8 mouse cellular contexts compared by ENCODE assay signal in genomic region chr12:112724077-112724805, GRCm38 (mm10). TPM values are rescaled to one million over a fixed set of nuclear protein-coding genes. Genes with fewer than 3 reads are reported as not detected.
DNase-seq lines count a peak whose midpoint lies in the region; ATAC-seq lines count a peak whose summit lies in the region.

No protein-coding gene starts in this region.

- WGBS in hindbrain, embryonic 10.5 days: 78% methylated on average over 11 of the region's 11 CpGs
- WGBS in hindbrain, embryonic 12.5 days: 80% methylated on average over 11 of the region's 11 CpGs
- 76% methylated on average over 11 of the region's 11 CpGs for WGBS in embryonic facial prominence, embryonic 11.5 days
- 78% methylated on average over 11 of the region's 11 CpGs for WGBS in hindbrain, embryonic 14.5 days
- 77% methylated on average over 11 of the region's 11 CpGs for WGBS in midbrain, embryonic 14.5 days

- DNase-seq in hindbrain, embryonic 10.5 days (ENCODE audit: low spot score): peak; percentile 81
- peak; percentile 65 for DNase-seq in adrenal gland, postnatal 25 days
- DNase-seq in embryonic facial prominence, embryonic 11.5 days (ENCODE audit: low spot score): peak; percentile 82
- DNase-seq in hindbrain, embryonic 14.5 days (ENCODE audit: low spot score): peak; percentile 76
- peak; percentile 74 to 83 for DNase-seq in left cerebral cortex, postnatal 14 days (ENCODE audit: low spot score in 2 of 2)
- DNase-seq in midbrain, embryonic 14.5 days: peak; percentile 83
- peak; percentile 29 to 66 for DNase-seq in spleen, postnatal 14 days (ENCODE audit: low spot score in 2 of 2)

- H3K4me2 ChIP-seq in hindbrain, embryonic 12.5 days (replicated peaks): no peak overlapping the region
- no peak overlapping the region for H3K4me2 ChIP-seq in embryonic facial prominence, embryonic 11.5 days (ENCODE audit: low read depth, low read length)
- H3K4me2 ChIP-seq in hindbrain, embryonic 14.5 days (replicated peaks): peak overlapping the region; percentile 84; the same call in 1 of the 2 replicates
- H3K4me2 ChIP-seq in midbrain, embryonic 14.5 days (ENCODE audit: low read length): 0 out of 2 replicates have a peak overlapping the region, but pooled peaks have one; percentile 90

- no peak overlapping the region for H3K27ac ChIP-seq in hindbrain, embryonic 10.5 days
- no peak overlapping the region for H3K27ac ChIP-seq in hindbrain, embryonic 12.5 days
- no peak overlapping the region for H3K27ac ChIP-seq in embryonic facial prominence, embryonic 11.5 days (replicated peaks; ENCODE audit: low read depth, low read length)
- H3K27ac ChIP-seq in hindbrain, embryonic 14.5 days: no peak overlapping the region
- H3K27ac ChIP-seq in midbrain, embryonic 14.5 days (replicated peaks; ENCODE audit: low read depth, low read length): no peak overlapping the region

- no peak overlapping the region for H3K4me3 ChIP-seq in hindbrain, embryonic 10.5 days
- no peak overlapping the region for H3K4me3 ChIP-seq in hindbrain, embryonic 12.5 days
- H3K4me3 ChIP-seq in embryonic facial prominence, embryonic 11.5 days (ENCODE audit: low read depth, low read length): no peak overlapping the region
- H3K4me3 ChIP-seq in hindbrain, embryonic 14.5 days (replicated peaks; ENCODE audit: low read length): no peak overlapping the region
- no peak overlapping the region for H3K4me3 ChIP-seq in midbrain, embryonic 14.5 days (replicated peaks; ENCODE audit: low read depth, low read length)

- peaks cover 49% of the 10 kb centered on the region for H3K27me3 ChIP-seq in hindbrain, embryonic 10.5 days (ENCODE audit: insufficient read depth, poor library complexity, severe bottlenecking)
- H3K27me3 ChIP-seq in hindbrain, embryonic 12.5 days: peaks cover 40% of the 10 kb centered on the region
- peaks cover 15% of the 10 kb centered on the region for H3K27me3 ChIP-seq in embryonic facial prominence, embryonic 11.5 days (ENCODE audit: control insufficient read depth, insufficient read depth, low read length)
- peaks cover 11% of the 10 kb centered on the region for H3K27me3 ChIP-seq in hindbrain, embryonic 14.5 days (ENCODE audit: control insufficient read depth, insufficient read depth, low read length)
- peaks cover 10% of the 10 kb centered on the region; the same call in 1 of the 2 replicates for H3K27me3 ChIP-seq in midbrain, embryonic 14.5 days (ENCODE audit: control insufficient read depth, insufficient read depth, low read length)

- no peak for ATAC-seq in hindbrain, embryonic 12.5 days (ENCODE audit: low FRiP score)
- 0 out of 2 replicates have a peak, but pooled peaks have one; percentile 4 for ATAC-seq in embryonic facial prominence, embryonic 11.5 days (replicated peaks; ENCODE audit: insufficient number of reproducible peaks, low FRiP score, low TSS enrichment, low read depth)
- no peak for ATAC-seq in hindbrain, embryonic 14.5 days (ENCODE audit: low FRiP score)
- ATAC-seq in midbrain, embryonic 14.5 days (ENCODE audit: low FRiP score, low TSS enrichment): 0 out of 2 replicates have a peak, but pooled peaks have one; percentile 12

- H3K9me3 ChIP-seq in hindbrain, embryonic 10.5 days: no peaks in the 10 kb centered on the region
- no peaks in the 10 kb centered on the region for H3K9me3 ChIP-seq in hindbrain, embryonic 12.5 days (replicated peaks)
- no peaks in the 10 kb centered on the region for H3K9me3 ChIP-seq in embryonic facial prominence, embryonic 11.5 days (replicated peaks; ENCODE audit: control insufficient read depth, low read length)
- no peaks in the 10 kb centered on the region for H3K9me3 ChIP-seq in hindbrain, embryonic 14.5 days (ENCODE audit: control insufficient read depth, low read length)
- no peaks in the 10 kb centered on the region for H3K9me3 ChIP-seq in midbrain, embryonic 14.5 days (ENCODE audit: control insufficient read depth, low read length)

- no peak overlapping the region for H3K9ac ChIP-seq in hindbrain, embryonic 12.5 days
- H3K9ac ChIP-seq in embryonic facial prominence, embryonic 11.5 days (replicated peaks; ENCODE audit: low read length): no peak overlapping the region
- H3K9ac ChIP-seq in hindbrain, embryonic 14.5 days: no peak overlapping the region
- no peak overlapping the region for H3K9ac ChIP-seq in midbrain, embryonic 14.5 days (replicated peaks; ENCODE audit: low read length)

- intact Hi-C loops in left cerebral cortex, postnatal 14 days (cut with DNase I): no loop called here

- peaks cover 29% of the 10 kb centered on the region for H3K4me1 ChIP-seq in hindbrain, embryonic 10.5 days (replicated peaks)
- peaks cover 26% of the 10 kb centered on the region for H3K4me1 ChIP-seq in hindbrain, embryonic 12.5 days
- peaks cover 4% of the 10 kb centered on the region; the same call in 1 of the 2 replicates for H3K4me1 ChIP-seq in embryonic facial prominence, embryonic 11.5 days (ENCODE audit: control insufficient read depth, insufficient read depth, low read length)
- H3K4me1 ChIP-seq in hindbrain, embryonic 14.5 days (replicated peaks; ENCODE audit: control insufficient read depth, insufficient read depth, low read length): peaks cover 38% of the 10 kb centered on the region
- peaks cover 29% of the 10 kb centered on the region for H3K4me1 ChIP-seq in midbrain, embryonic 14.5 days (ENCODE audit: control insufficient read depth, insufficient read depth, low read length)

- H3K36me3 ChIP-seq in hindbrain, embryonic 10.5 days: 0 out of 2 replicates have a peak, but pooled peaks cover 4% of the 10 kb centered on the region
- 0 out of 2 replicates have a peak, but pooled peaks cover 4% of the 10 kb centered on the region for H3K36me3 ChIP-seq in hindbrain, embryonic 12.5 days
- H3K36me3 ChIP-seq in embryonic facial prominence, embryonic 11.5 days (replicated peaks; ENCODE audit: control insufficient read depth, insufficient read depth, low read depth, low read length): no peaks in the 10 kb centered on the region
- H3K36me3 ChIP-seq in hindbrain, embryonic 14.5 days (replicated peaks; ENCODE audit: control insufficient read depth, insufficient read depth): peaks cover 23% of the 10 kb centered on the region
- peaks cover 11% of the 10 kb centered on the region; the same call in 1 of the 2 replicates for H3K36me3 ChIP-seq in midbrain, embryonic 14.5 days (ENCODE audit: control insufficient read depth, insufficient read depth, low read length)

RNA-seq across cellular contexts. Expression of gene Cep170b, which starts 4.0 kb away (rescaled TPM):
- 6.7 and 8.7 TPM in 2 replicates for polyA plus RNA-seq in hindbrain, embryonic 10.5 days (2016; fragmentation: Nextera tagmentation; extraction: Ambion mirVana)
- 28.3 and 28.5 TPM in 2 replicates for polyA plus RNA-seq in hindbrain, embryonic 12.5 days (2016; fragmentation: Nextera tagmentation; extraction: Ambion mirVana)
- 42.4 and 58.1 TPM in 2 replicates for total RNA-seq in adrenal gland, postnatal 25 days (2021)
- 5.3 and 8.0 TPM in 2 replicates for polyA plus RNA-seq in embryonic facial prominence, embryonic 11.5 days (2014; fragmentation: Nextera tagmentation; extraction: Ambion mirVana)
- polyA plus RNA-seq in hindbrain, embryonic 14.5 days (2014; fragmentation: Nextera tagmentation; extraction: Ambion mirVana): 39.5 and 41.9 TPM in 2 replicates
- 100 to 1,000 TPM; 223 to 225 TPM for total RNA-seq in left cerebral cortex, postnatal 14 days (2021)
- 31.7 and 33.7 TPM in 2 replicates for polyA plus RNA-seq in midbrain, embryonic 14.5 days (2014; fragmentation: Nextera tagmentation; extraction: Ambion mirVana)

RNA-seq across cellular contexts. Expression of gene Pld4, which starts 36.2 kb away (rescaled TPM):
- polyA plus RNA-seq in hindbrain, embryonic 10.5 days (2016; fragmentation: Nextera tagmentation; extraction: Ambion mirVana): 5.2 and 5.7 TPM in 2 replicates
- polyA plus RNA-seq in hindbrain, embryonic 12.5 days (2016; fragmentation: Nextera tagmentation; extraction: Ambion mirVana): 5.0 and 5.4 TPM in 2 replicates
- total RNA-seq in adrenal gland, postnatal 25 days (2021): 6.4 and 6.8 TPM in 2 replicates
- polyA plus RNA-seq in embryonic facial prominence, embryonic 11.5 days (2014; fragmentation: Nextera tagmentation; extraction: Ambion mirVana): 3.4 and 6.5 TPM in 2 replicates
- polyA plus RNA-seq in hindbrain, embryonic 14.5 days (2014; fragmentation: Nextera tagmentation; extraction: Ambion mirVana): 7.1 and 7.9 TPM in 2 replicates
- 10 to 100 TPM in 1 of 2 experiments, 1 to 10 TPM in 1; 9.8 to 11.4 TPM for total RNA-seq in left cerebral cortex, postnatal 14 days (2021)
- polyA plus RNA-seq in midbrain, embryonic 14.5 days (2014; fragmentation: Nextera tagmentation; extraction: Ambion mirVana): 3.3 and 6.0 TPM in 2 replicates

RNA-seq across cellular contexts. Expression of gene Zbtb42, which starts 45.6 kb away (rescaled TPM):
- polyA plus RNA-seq in hindbrain, embryonic 10.5 days (2016; fragmentation: Nextera tagmentation; extraction: Ambion mirVana): 7.1 and 10.9 TPM in 2 replicates
- 5.8 and 7.5 TPM in 2 replicates for polyA plus RNA-seq in hindbrain, embryonic 12.5 days (2016; fragmentation: Nextera tagmentation; extraction: Ambion mirVana)
- 7.9 and 12.8 TPM in 2 replicates for total RNA-seq in adrenal gland, postnatal 25 days (2021)
- 2.3 and 2.6 TPM in 2 replicates for polyA plus RNA-seq in embryonic facial prominence, embryonic 11.5 days (2014; fragmentation: Nextera tagmentation; extraction: Ambion mirVana)
- 2.2 and 4.7 TPM in 2 replicates for polyA plus RNA-seq in hindbrain, embryonic 14.5 days (2014; fragmentation: Nextera tagmentation; extraction: Ambion mirVana)
- under 1 TPM; 0.25 to 0.68 TPM for total RNA-seq in left cerebral cortex, postnatal 14 days (2021)
- 1.9 and 3.5 TPM in 2 replicates for polyA plus RNA-seq in midbrain, embryonic 14.5 days (2014; fragmentation: Nextera tagmentation; extraction: Ambion mirVana)

RNA-seq across cellular contexts. Expression of gene Akt1, which starts 49.6 kb away (rescaled TPM):
- 50.9 and 56.8 TPM in 2 replicates for polyA plus RNA-seq in hindbrain, embryonic 10.5 days (2016; fragmentation: Nextera tagmentation; extraction: Ambion mirVana)
- 154 and 156 TPM in 2 replicates for polyA plus RNA-seq in hindbrain, embryonic 12.5 days (2016; fragmentation: Nextera tagmentation; extraction: Ambion mirVana)
- total RNA-seq in adrenal gland, postnatal 25 days (2021): 395 and 413 TPM in 2 replicates
- 68.3 and 99.2 TPM in 2 replicates for polyA plus RNA-seq in embryonic facial prominence, embryonic 11.5 days (2014; fragmentation: Nextera tagmentation; extraction: Ambion mirVana)
- polyA plus RNA-seq in hindbrain, embryonic 14.5 days (2014; fragmentation: Nextera tagmentation; extraction: Ambion mirVana): 69.2 and 70.3 TPM in 2 replicates
- total RNA-seq in left cerebral cortex, postnatal 14 days (2021): 100 to 1,000 TPM; 137 to 144 TPM
- polyA plus RNA-seq in midbrain, embryonic 14.5 days (2014; fragmentation: Nextera tagmentation; extraction: Ambion mirVana): 64.8 and 82.1 TPM in 2 replicates

Comparison
In these comparisons a context has a peak if more than half of its experiments do, and no peak if none do; other contexts are left out.
1. H3K4me2 ChIP-seq: peak in hindbrain, embryonic 14.5 days (single experiment) and midbrain, embryonic 14.5 days (single experiment); none in hindbrain, embryonic 12.5 days (single experiment) and embryonic facial prominence, embryonic 11.5 days (single experiment).
2. ATAC-seq: peak in embryonic facial prominence, embryonic 11.5 days (single experiment) and midbrain, embryonic 14.5 days (single experiment); none in hindbrain, embryonic 12.5 days (single experiment) and hindbrain, embryonic 14.5 days (single experiment).
3. Peak in every context shown above with its lines, with median percentiles within 50 percentile points of each other: DNase-seq.